Mouse (Mus musculus) midbrain, embryonic 11.5 days (tissue): Measurements from ENCODE around the gene Fam122c. TPM values are rescaled to one million over a fixed set of nuclear protein-coding genes. Genes with fewer than 3 reads are reported as not detected.

Source experiments
- ATAC-seq: fragments of 200-750 bp; cut with Nextera tagmentation; 2 replicates; pipeline ENCODE4 v1.8.0; 2017; ENCODE audit warnings: moderate TSS enrichment, moderate library complexity; ENCODE audit not compliant: low FRiP score
- DNase-seq: peaks from one replicate; pipeline ENCODE4 v3.0.0; 2015; ENCODE audit warnings: low spot score; ENCODE audit errors: missing footprints
- H3K27ac ChIP-seq: fragments of 300-500 bp; sonication (generic); 2 replicates; pipeline ENCODE4 v1.5.1; 2014; ENCODE audit warnings: low read depth, low read length
- H3K27me3 ChIP-seq: fragments of 300-500 bp; sonication (generic); 2 replicates; pipeline ENCODE4 v1.6.1; 2014; ENCODE audit warnings: mild to moderate bottlenecking, low read length, moderate library complexity, mixed read lengths; ENCODE audit not compliant: control insufficient read depth, insufficient read depth
- H3K36me3 ChIP-seq: fragments of 300-500 bp; sonication (generic); 2 replicates; pipeline ENCODE4 v1.6.1; 2014; ENCODE audit warnings: mild to moderate bottlenecking, low read length, moderate library complexity, mixed read lengths; ENCODE audit not compliant: control insufficient read depth, insufficient read depth
- H3K4me1 ChIP-seq: fragments of 300-500 bp; sonication (generic); 2 replicates; pipeline ENCODE4 v1.6.1; 2014; ENCODE audit warnings: low read length; ENCODE audit not compliant: control insufficient read depth, insufficient read depth
- H3K4me2 ChIP-seq: fragments of 300-500 bp; sonication (generic); 2 replicates; pipeline ENCODE4 v1.6.1; 2014; ENCODE audit warnings: mild to moderate bottlenecking, moderate library complexity
- H3K4me3 ChIP-seq: fragments of 300-500 bp; sonication (generic); 2 replicates; pipeline ENCODE4 v1.5.1; 2014; ENCODE audit warnings: low read depth, low read length
- H3K9ac ChIP-seq: fragments of 300-500 bp; sonication (generic); 2 replicates; pipeline ENCODE4 v1.6.1; 2014; ENCODE audit warnings: low read length
- H3K9me3 ChIP-seq: fragments of 300-500 bp; sonication (generic); 2 replicates; pipeline ENCODE4 v1.6.1; 2016; ENCODE audit warnings: low read length; ENCODE audit not compliant: control insufficient read depth
- whole genome bisulfite sequencing: fragments of 180-500 bp; shearing (Covaris S2); extraction: QIAGEN DNeasy Blood & Tissue Kit; methylation state at CpG from one replicate; pipeline ENCODE4 v1.1.7; 2014; 5-methylcytosine and 5-hydroxymethylcytosine counted together
- polyA plus RNA-seq: library from polyadenylated mRNA; unstranded; fragments of >200 nt; fragmentation: Nextera tagmentation; extraction: Ambion mirVana; gene quantifications from 2 replicates; pipeline ENCODE4 v1.2.1, GENCODE M21; 2014

Gene Fam122c
- not detected in 2 replicates for polyA plus RNA-seq

DNA sequence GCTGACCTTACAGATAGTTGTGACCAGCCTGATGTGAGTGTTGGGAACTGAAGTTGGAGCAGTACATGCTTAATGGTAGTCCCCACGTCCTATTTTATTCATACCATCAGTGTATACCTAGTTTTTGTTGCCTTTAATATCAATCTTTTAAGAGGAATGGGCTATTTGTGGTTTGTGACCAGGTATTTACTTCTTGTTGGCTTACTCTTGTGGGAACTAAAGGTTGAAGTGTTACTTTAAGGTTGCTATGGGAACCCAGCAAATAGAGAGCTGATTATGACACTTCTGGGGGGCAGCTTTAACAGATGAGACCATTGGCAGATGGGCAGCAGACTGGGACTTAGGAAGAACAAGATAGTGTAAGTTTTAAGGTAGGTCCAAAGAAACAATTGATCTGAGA lies at the start of gene Fam122c:
TSS of gene Fam122c (plus strand) at position 301 of the 400 bp plus-strand sequence.
- no peak within 1 kb of the TSS for H3K27ac ChIP-seq
- 44% methylated on average over 1 of the region's 1 CpGs for WGBS
- no peaks in the 10 kb centered on the region for H3K36me3 ChIP-seq
- H3K27me3 ChIP-seq, result no peaks in the 10 kb centered on the region
- DNase-seq (no peak), ATAC-seq (no peak)
- no peaks in the 10 kb centered on the region for H3K9me3 ChIP-seq
- H3K4me3 ChIP-seq, result no peak within 1 kb of the TSS
- no peak within 1 kb of the TSS for H3K4me2 ChIP-seq
- no peak within 1 kb of the TSS for H3K9ac ChIP-seq
- no peaks in the 10 kb centered on the region; the same call in 1 of the 2 replicates for H3K4me1 ChIP-seq

DNA sequence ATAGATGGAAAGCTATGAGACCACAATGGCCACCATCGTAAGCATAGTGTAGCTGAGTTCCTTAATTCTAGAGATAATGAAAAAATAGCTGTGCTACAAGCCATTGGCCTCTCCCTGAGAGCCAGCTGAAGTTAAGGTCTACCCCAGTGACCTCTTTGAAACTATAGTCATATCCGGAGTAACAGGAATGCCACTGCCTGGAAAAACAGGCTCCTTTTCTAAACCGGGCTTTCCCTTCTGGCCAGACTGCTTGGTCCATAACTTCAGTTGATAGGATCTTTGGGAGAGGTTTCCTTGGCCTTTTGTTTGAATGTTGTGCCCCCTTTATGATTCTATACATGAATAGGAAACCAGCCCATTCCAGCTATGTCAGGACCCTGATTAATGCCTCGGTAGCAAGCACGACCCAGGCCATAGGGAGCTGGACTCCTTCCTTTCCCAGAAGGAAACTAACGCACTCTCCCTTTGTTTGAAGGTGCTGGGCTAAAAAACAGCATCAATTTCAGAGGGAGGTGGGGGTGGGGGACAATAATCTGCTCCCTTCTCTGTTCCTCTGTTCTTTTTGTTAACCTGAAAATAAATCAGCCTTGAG lies 48.8 kb upstream of the Fam122c start:
- Histone ChIP-seq H3K4me1 (no peaks in the 10 kb centered on the region), H3K9ac (no peak overlapping the region), H3K4me3 (no peak overlapping the region), H3K27ac (no peak overlapping the region), H3K9me3 (no peaks in the 10 kb centered on the region), H3K27me3 (no peaks in the 10 kb centered on the region), H3K4me2 (no peak overlapping the region), H3K36me3 (no peaks in the 10 kb centered on the region)
- DNase-seq, result no peak
- WGBS, result 61% methylated on average over 6 of the region's 6 CpGs
- ATAC-seq, result no peak

DNA sequence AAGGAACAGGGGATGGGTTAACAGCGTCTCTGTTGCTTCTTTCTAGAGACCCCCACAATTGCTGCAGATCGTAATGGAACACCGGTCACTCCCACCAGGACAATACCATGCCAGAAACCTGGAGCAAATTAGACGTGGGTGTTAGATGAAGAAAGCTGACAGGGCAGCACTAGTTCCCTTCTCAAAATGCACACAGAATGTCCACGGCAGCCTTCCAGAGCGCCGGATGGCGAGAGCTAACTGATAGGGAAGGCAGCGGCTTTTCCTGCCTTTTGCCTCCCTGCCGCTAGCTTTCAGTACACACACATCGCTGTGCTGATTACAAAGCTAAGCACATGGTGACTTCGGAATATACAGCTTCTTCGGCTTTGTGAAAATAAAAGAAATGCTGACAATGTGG lies 41.3 kb upstream of the Fam122c start:
- H3K9ac ChIP-seq, result peak overlapping the region; percentile 9; the same call in 1 of the 2 replicates
- H3K4me2 ChIP-seq, result peak overlapping the region; percentile 39
- DNase-seq (peak; percentile 88), ATAC-seq (no peak)
- no peak overlapping the region for H3K27ac ChIP-seq
- H3K36me3 ChIP-seq, result no peaks in the 10 kb centered on the region
- H3K4me3 ChIP-seq, result no peak overlapping the region
- no peaks in the 10 kb centered on the region for H3K27me3 ChIP-seq
- H3K9me3 ChIP-seq, result no peaks in the 10 kb centered on the region
- no peaks in the 10 kb centered on the region for H3K4me1 ChIP-seq
- WGBS, result 34% methylated on average over 13 of the region's 13 CpGs

DNA sequence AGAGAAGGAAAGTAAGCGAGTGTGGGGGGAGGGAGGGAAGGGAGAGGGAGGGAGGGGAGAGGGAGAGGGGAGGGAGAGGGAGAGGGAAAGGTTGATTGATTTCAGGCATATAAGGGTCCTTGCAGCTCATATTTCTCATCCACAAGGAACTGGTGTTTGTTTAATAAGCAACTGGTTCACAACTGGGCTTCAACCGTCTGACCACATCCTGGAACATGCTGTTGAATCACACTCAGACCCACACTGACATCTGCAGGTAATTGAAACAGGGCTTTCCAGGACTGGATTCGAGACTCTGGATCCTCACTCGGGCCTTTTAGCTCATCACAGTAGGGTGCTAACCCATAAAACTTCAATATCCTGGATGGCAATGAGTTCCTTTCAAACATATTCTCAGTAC lies 39.5 kb upstream of the Fam122c start:
- H3K4me3 ChIP-seq, result no peak overlapping the region
- no peak overlapping the region for H3K4me2 ChIP-seq
- H3K27me3 ChIP-seq, result no peaks in the 10 kb centered on the region
- H3K36me3 ChIP-seq, result no peaks in the 10 kb centered on the region
- H3K27ac ChIP-seq, result no peak overlapping the region
- H3K4me1 ChIP-seq, result no peaks in the 10 kb centered on the region
- no peak for ATAC-seq
- no peak overlapping the region for H3K9ac ChIP-seq
- H3K9me3 ChIP-seq, result no peaks in the 10 kb centered on the region
- WGBS, result 37% methylated on average over 4 of the region's 4 CpGs
- DNase-seq, result no peak

DNA sequence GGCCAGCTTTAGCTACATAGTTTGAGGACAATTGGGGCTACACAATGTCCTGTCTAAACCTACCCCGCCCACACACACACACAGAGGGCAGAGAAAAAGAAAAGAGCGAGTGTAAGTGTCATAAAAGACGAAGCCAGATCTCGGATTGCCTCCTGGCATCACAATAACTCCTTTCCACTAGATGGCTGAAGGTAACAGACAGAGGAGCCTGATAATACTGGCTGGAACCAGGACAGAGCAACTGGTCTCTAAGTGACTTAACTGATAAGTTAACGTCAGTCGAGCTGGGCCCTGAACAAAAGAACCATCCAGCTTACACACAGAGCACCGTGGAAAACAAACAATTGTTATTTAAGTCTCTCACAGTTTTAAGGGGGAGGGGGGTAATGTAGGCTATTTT lies 36.8 kb upstream of the Fam122c start:
- no peak overlapping the region for H3K4me2 ChIP-seq
- no peaks in the 10 kb centered on the region for H3K36me3 ChIP-seq
- ATAC-seq, result no peak
- H3K9ac ChIP-seq, result no peak overlapping the region
- H3K4me1 ChIP-seq, result no peaks in the 10 kb centered on the region
- H3K4me3 ChIP-seq, result no peak overlapping the region
- H3K9me3 ChIP-seq, result no peaks in the 10 kb centered on the region
- no peak for DNase-seq
- no peak overlapping the region for H3K27ac ChIP-seq
- H3K27me3 ChIP-seq, result no peaks in the 10 kb centered on the region
- WGBS, result 38% methylated on average over 6 of the region's 7 CpGs

DNA sequence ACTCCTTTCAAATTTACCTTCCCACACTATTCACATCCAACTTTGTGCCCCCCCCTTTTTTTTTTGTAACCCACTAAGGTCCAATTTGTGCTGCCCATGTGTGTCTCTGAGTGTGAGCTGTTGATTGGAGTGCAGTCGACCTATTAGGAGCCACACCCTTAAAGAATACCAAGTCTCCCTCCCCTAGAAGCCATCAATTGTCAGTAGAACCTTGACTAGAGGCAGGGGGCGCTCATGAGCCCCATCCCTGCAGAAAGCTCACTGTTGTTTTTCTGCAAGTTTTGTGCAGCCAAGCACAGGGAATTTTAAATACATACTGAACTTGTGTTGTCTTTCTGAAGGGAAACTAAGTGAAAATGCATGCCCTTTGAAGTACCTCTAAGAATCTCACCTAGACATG lies 35.3 kb upstream of the Fam122c start:
- Histone ChIP-seq H3K4me3 (no peak overlapping the region), H3K27me3 (no peaks in the 10 kb centered on the region), H3K36me3 (no peaks in the 10 kb centered on the region), H3K27ac (no peak overlapping the region), H3K9ac (no peak overlapping the region), H3K4me1 (no peaks in the 10 kb centered on the region), H3K9me3 (no peaks in the 10 kb centered on the region), H3K4me2 (no peak overlapping the region)
- DNase-seq (no peak), ATAC-seq (no peak)
- 21% methylated on average over 2 of the region's 2 CpGs for WGBS

DNA sequence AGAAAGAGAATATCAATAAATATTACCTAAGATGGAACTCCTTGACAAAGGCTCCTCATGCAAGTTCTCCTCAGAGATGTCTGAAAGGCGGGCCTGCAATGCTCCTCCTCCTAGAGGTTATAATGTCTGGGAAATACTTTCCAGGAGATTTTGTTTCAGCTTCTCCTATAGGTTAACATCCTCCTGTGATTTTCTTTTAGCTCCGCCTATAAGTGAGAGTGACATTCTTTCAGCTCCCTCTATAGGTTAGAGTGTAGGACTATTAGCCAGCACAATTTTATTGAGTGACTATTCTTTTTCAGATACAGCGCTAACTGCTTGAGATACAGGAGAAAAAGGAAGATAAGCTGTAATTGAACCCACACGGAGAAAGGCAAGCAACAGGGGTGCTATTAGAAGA lies 33.2 kb upstream of the Fam122c start, which contains the start of gene Plac1:
TSS of gene Plac1 (minus strand) at position 101 of the 400 bp plus-strand sequence.
- H3K9me3 ChIP-seq, result no peaks in the 10 kb centered on the region
- 67% methylated on average over 4 of the region's 4 CpGs for WGBS
- H3K27me3 ChIP-seq, result no peaks in the 10 kb centered on the region
- no peak within 1 kb of the TSS for H3K27ac ChIP-seq
- DNase-seq (no peak), ATAC-seq (no peak)
- H3K4me3 ChIP-seq, result no peak within 1 kb of the TSS
- no peaks in the 10 kb centered on the region for H3K4me1 ChIP-seq
- no peak within 1 kb of the TSS for H3K4me2 ChIP-seq
- no peaks in the 10 kb centered on the region for H3K36me3 ChIP-seq
- H3K9ac ChIP-seq, result no peak within 1 kb of the TSS

DNA sequence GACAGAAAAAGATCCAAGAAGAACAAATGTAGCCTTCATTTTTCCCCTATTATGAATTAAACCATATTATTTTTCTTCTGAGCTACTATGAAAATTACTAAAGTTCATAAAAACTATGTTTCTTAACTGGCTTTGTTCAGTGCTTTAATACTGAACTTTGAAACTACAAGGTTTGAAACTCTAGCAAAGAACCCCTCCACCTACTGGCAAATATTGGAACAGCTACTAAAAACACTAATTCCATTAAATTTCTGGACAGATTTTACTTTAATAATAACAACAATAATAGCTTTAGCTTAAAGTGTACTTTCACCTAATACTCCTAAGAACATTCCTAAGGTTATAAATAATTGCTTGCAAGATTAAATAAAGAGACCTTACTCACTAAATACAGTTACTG lies 18.0 kb upstream of the Fam122c start:
- no peaks in the 10 kb centered on the region for H3K36me3 ChIP-seq
- DNase-seq (no peak), ATAC-seq (no peak)
- no peak overlapping the region for H3K9ac ChIP-seq
- no peaks in the 10 kb centered on the region for H3K4me1 ChIP-seq
- no peaks in the 10 kb centered on the region for H3K9me3 ChIP-seq
- H3K27ac ChIP-seq, result no peak overlapping the region
- no peak overlapping the region for H3K4me2 ChIP-seq
- no peaks in the 10 kb centered on the region for H3K27me3 ChIP-seq
- H3K4me3 ChIP-seq, result no peak overlapping the region

DNA sequence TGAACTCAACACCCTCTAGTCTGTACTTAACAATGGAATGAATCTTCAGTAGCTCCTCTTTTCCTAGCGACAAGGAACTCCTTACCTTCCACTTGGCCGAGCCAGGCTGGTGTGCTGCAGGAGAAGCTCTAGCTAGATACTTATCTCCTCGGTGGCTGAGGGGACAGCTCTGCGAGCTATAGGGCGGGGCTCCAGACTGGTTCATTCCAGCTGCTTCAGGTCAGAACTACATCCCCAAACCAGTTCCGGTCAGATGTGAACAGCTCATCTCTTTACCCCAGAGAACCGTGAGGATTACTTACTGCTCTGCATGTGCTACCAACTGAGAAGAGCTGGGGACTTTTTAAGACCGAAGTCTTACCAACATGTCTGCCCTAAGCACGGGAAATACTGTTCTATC lies 7.0 kb upstream of the Fam122c start:
- WGBS, result 74% methylated on average over 9 of the region's 9 CpGs
- Histone ChIP-seq H3K9me3 (no peaks in the 10 kb centered on the region), H3K9ac (no peak overlapping the region), H3K36me3 (no peaks in the 10 kb centered on the region), H3K4me3 (no peak overlapping the region), H3K4me2 (no peak overlapping the region), H3K27ac (no peak overlapping the region), H3K27me3 (no peaks in the 10 kb centered on the region), H3K4me1 (no peaks in the 10 kb centered on the region; the same call in 1 of the 2 replicates)
- DNase-seq, result no peak
- no peak for ATAC-seq
